Mouse (Mus musculus): Measurements from ENCODE around the gene Csnk1g2.

The Csnk1g2 gene

DNA sequence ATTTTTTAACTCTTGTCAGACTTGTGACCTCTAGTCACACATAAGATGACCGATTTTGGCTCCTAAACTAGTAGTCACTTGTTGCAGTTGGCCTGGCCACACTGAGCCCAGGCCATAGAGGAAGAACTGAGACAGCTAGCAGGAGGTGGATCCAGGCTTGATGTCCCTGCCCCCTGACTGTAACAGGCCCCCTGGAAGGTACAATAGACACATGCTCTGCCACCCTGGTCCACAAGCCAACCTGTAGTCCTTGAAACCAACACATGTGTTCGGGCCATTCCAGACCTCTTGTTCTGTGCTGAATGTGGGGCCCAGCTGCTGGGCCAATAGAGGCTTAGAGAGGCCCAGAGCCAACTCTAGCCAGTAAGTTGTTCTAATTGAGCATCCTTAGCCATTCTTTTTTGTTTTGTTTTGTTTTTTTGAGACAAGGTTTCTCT lies 57.6 kb downstream of the Csnk1g2 start:
- DNase-seq, result no peak

DNA sequence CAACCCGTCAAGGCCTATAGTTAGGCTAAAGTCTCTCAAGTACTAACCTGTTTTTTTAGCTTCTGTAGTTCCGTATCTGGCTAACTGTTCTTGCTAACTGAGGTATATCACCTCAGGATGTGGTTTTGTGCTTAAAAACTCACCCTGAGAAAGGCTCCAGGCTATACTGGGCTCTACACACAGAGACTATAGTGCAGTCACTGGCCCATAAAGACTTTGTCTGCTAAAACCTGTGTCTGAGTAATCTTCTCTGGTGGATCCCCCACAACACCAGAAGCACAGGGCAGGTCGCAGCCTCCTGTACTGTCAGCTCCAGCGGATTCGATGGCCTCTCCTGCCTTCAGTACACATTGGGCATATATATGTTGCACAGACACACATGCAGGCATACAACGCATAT lies 59.4 kb downstream of the Csnk1g2 start:
- DNase-seq, result no peak

DNA sequence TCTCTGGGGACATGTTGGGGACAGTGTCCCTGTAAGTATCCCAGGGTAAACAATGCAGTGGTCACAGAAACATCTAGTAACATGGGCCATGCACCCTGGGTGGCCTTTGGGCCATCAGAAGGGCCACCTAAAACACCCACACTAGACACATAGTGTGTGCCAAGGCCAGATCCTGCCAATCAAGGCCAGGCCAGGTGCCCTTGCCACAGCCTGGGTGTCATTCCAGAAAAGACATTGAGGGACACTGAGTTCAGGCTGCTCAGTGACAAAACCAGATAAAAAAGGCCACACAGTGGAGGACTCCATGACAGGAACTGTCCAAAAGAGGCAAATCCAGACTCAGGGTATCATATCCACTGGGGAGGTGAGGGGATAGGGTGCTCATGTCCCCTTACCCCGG lies 61.0 kb downstream of the Csnk1g2 start:
- no peak for DNase-seq

DNA sequence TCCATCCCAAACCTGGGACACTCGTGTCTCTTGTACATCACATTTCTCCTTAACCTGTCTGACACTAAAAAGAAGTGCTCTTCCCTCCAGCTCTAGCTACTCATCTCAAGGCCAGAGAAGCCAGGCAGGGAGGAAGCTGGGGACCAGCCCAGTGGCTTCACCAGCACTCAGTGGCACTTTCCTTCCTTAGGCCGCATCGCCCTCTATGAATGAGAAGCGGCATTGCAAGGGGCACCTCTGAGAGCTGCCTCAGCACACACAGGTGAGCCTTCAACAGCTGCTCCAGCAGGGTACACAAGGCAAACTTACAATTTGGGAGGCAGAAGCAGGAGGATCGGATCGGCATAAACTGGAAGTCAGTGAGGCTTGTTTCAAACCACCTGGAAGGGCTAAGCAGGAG lies 61.6 kb downstream of the Csnk1g2 start:
- DNase-seq, result peak; percentile 70 to 80

DNA sequence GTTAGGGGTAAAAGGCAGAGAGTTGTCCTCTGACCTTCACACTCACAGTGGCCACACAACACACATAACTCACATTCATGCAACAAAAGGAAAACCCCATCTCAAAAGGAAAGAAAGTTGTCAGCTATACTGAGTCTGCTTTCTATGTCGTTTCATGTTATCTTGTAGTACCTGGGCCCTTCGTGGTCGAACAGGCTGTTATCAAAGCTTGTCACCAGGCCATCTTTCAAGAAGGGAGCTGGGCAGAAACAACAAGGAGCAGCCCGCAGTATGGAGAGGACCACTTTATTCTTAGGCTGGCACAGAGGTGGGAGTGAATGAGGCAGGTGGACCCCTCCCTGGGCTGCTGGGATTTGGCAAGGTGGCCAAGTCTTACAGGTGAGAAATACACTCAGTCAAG lies 62.3 kb downstream of the Csnk1g2 start:
- no peak for DNase-seq

DNA sequence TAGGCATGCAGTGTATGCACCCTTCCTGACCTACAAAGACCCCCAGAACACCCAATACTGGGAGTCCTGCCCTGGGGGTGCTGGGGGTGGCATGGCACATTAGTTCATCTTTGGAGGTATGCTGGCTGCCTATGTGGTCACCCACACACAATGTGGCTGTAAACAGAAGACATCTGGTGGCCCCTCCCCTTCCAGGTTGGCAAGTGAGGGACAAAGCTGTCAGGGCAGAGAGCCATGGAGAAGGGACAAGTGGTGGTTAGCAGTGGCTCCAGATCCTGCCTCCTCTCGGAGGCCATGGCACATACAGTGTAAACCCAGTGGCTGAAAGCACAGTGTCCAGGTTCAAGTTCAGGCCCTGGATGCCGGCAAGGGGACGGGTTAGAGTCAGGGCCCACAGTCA lies 64.0 kb downstream of the Csnk1g2 start:
- DNase-seq, result no peak

DNA sequence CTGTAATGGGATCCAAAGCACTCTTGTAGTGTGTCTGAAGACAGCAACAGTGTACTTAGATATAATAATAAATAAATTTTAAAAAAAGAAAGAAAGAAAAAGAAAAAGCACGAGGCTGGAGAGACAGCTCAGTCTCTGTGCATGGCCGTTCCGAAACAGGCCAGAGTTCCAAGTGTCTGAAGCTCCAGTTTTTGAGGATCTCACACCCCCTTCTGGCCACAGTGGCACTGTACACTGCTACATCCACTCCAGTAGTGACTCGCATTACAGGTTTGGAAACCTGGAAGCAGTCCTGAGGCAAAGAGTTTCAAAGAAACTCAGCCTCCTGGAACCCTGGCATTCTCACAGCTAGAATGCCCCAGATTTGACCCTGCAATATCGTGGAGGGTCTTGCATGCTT lies 65.2 kb downstream of the Csnk1g2 start:
- DNase-seq, result no peak

Measured in thymus, adult 18-20 months (tissue).